Mouse (Mus musculus): ENCODE measurements at regions not wholly inside any gene's neighbourhood (a gene's known extent, or its start where the extent isn't known, plus 50 kb on each side); places are given as distances from the start of the nearest gene placed in this dataset.

DNA sequence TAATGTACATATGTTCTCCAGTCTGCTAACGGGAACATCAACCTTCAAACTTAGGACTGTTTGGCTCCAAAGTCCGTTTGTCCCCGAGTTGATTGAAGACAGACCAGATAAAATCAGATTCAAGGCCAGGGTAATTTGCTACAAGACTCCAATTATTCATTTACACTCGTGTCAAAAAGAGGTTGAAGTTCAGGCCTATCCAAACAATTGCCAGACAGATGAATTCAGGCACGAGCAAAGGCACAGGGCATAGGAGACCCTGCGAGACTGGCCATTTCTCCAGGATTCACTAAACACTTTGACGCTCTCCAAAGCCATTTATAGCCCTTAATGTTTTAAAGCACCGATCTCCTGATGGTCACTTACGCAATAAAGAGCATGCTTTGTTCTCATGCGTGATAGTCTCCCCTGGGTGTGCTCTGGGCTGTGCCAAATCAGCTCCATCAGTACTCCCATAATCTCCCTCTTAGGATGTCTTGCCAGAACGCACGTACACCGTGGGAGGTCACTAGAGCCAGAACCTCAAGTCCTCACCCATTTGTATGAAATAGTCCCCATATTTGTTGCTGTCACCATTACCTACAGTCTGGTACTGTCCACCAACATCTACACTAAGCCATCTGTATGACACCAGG is 231.3 kb upstream of the Ccdc122 start:
- no peak for TF ChIP-seq CTCF (IDR thresholded peaks at IDR 0.05)
- no peak for TF ChIP-seq EP300 (IDR thresholded peaks at IDR 0.05)
